Mouse (Mus musculus) midbrain, embryonic 11.5 days (tissue): Measurements from ENCODE around the gene Macrod1. TPM values are rescaled to one million over a fixed set of nuclear protein-coding genes. Genes with fewer than 3 reads are reported as not detected.
"Not testable (repeated sequence)": the region's sequence is repeated elsewhere in the genome, so short reads cannot be mapped to it uniquely, and the experiment has no call there.

ENCODE experiments used
- ATAC-seq: fragments of 200-750 bp; cut with Nextera tagmentation; 2 replicates; pipeline ENCODE4 v1.8.0; 2017; ENCODE audit warnings: moderate TSS enrichment, moderate library complexity; ENCODE audit not compliant: low FRiP score
- DNase-seq: peaks from one replicate; pipeline ENCODE4 v3.0.0; 2015; ENCODE audit warnings: low spot score; ENCODE audit errors: missing footprints
- H3K27ac ChIP-seq: fragments of 300-500 bp; sonication (generic); 2 replicates; pipeline ENCODE4 v1.5.1; 2014; ENCODE audit warnings: low read depth, low read length
- H3K27me3 ChIP-seq: fragments of 300-500 bp; sonication (generic); 2 replicates; pipeline ENCODE4 v1.6.1; 2014; ENCODE audit warnings: mild to moderate bottlenecking, low read length, moderate library complexity, mixed read lengths; ENCODE audit not compliant: control insufficient read depth, insufficient read depth
- H3K36me3 ChIP-seq: fragments of 300-500 bp; sonication (generic); 2 replicates; pipeline ENCODE4 v1.6.1; 2014; ENCODE audit warnings: mild to moderate bottlenecking, low read length, moderate library complexity, mixed read lengths; ENCODE audit not compliant: control insufficient read depth, insufficient read depth
- H3K4me1 ChIP-seq: fragments of 300-500 bp; sonication (generic); 2 replicates; pipeline ENCODE4 v1.6.1; 2014; ENCODE audit warnings: low read length; ENCODE audit not compliant: control insufficient read depth, insufficient read depth
- H3K4me2 ChIP-seq: fragments of 300-500 bp; sonication (generic); 2 replicates; pipeline ENCODE4 v1.6.1; 2014; ENCODE audit warnings: mild to moderate bottlenecking, moderate library complexity
- H3K4me3 ChIP-seq: fragments of 300-500 bp; sonication (generic); 2 replicates; pipeline ENCODE4 v1.5.1; 2014; ENCODE audit warnings: low read depth, low read length
- H3K9ac ChIP-seq: fragments of 300-500 bp; sonication (generic); 2 replicates; pipeline ENCODE4 v1.6.1; 2014; ENCODE audit warnings: low read length
- H3K9me3 ChIP-seq: fragments of 300-500 bp; sonication (generic); 2 replicates; pipeline ENCODE4 v1.6.1; 2016; ENCODE audit warnings: low read length; ENCODE audit not compliant: control insufficient read depth
- WGBS: fragments of 180-500 bp; shearing (Covaris S2); extraction: QIAGEN DNeasy Blood & Tissue Kit; methylation state at CpG from one replicate; pipeline ENCODE4 v1.1.7; 2014; 5-methylcytosine and 5-hydroxymethylcytosine counted together
- polyA plus RNA-seq: library from polyadenylated mRNA; unstranded; fragments of >200 nt; fragmentation: Nextera tagmentation; extraction: Ambion mirVana; gene quantifications from 2 replicates; pipeline ENCODE4 v1.2.1, GENCODE M21; 2014

Macrod1 gene
- polyA plus RNA-seq, 1 experiment from 2014 or later, result 3.0 TPM

DNA sequence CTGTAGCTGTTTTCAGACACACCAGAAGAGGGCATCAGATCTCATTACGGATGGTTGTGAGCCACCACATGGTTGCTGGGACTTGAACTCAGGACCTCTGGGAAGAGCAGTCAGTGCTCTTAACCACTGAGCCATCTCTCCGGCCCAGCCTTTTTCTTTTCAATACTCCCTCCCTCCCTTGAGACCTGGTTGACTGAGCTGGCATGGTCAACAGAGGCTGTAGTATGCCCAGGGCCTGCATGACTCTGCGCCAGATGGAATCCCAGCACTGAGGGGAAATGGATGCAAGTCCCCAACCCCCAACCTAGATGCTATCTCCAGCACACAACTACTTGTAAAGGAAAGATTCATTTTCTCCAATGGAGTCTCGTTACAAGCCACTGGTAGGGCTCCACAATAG, 3.2 kb upstream of the Macrod1 start:
- not testable (repeated sequence) for DNase-seq, H3K9ac ChIP-seq, H3K4me3 ChIP-seq, H3K9me3 ChIP-seq, H3K4me2 ChIP-seq, H3K27me3 ChIP-seq, H3K36me3 ChIP-seq, ATAC-seq, H3K27ac ChIP-seq
- 88% methylated on average over 4 of the region's 4 CpGs for WGBS
- H3K4me1 ChIP-seq, result peaks cover 14% of the 10 kb centered on the region

DNA sequence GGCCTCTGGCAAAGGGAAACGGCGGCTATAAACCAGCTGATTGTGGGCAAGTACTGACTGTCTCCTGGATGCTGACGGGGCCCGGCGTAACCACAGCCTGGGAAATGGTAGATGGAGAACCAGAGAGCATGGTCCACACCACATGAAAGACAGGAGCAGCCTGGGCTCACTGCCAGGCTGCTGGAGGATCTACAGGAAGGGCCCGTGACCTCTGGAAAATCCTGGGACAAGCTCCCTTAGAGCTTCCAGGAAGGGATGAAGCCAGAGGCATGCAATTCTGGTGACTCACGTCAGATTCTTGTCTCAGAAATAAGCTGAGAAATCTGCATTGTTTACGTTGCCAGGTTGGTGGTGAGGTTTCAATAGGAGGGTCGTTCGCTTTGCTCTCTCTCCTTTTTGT, 1.8 kb upstream of the Macrod1 start:
- ATAC-seq, result no peak
- Histone ChIP-seq H3K4me2 (no peak overlapping the region), H3K9ac (no peak overlapping the region), H3K4me1 (peaks cover 15% of the 10 kb centered on the region), H3K36me3 (no peaks in the 10 kb centered on the region), H3K27ac (no peak overlapping the region), H3K9me3 (no peaks in the 10 kb centered on the region), H3K4me3 (no peak overlapping the region), H3K27me3 (peaks cover 6% of the 10 kb centered on the region; the same call in 1 of the 2 replicates)
- 77% methylated on average over 10 of the region's 10 CpGs for WGBS
- no peak for DNase-seq

DNA sequence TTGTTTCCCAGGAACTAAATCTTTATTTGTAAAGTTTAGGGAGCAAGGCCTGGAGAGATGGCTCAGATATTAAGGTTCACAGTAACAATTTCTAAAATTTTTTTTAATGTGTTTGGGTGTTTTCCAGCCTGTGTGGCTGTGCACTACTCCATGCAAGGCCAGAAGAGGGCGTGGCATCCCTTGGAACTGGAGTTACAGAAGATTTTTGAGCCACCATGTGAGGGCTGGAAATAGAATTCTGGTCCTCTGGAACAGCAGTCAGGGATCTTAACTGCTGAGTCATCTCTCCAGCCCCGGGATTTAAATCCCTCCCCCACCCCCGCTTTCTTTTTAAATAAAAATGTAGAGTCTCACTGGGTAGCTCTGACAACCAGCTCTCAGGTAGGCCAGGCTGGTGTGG, 1.4 kb upstream of the Macrod1 start:
- Histone ChIP-seq H3K9ac (no peak overlapping the region), H3K4me2 (no peak overlapping the region), H3K27me3 (peaks cover 6% of the 10 kb centered on the region), H3K4me1 (peaks cover 15% of the 10 kb centered on the region), H3K27ac (no peak overlapping the region), H3K4me3 (no peak overlapping the region), H3K9me3 (no peaks in the 10 kb centered on the region), H3K36me3 (no peaks in the 10 kb centered on the region)
- 32% methylated on average over 3 of the region's 3 CpGs for WGBS
- ATAC-seq (no peak), DNase-seq (no peak)

DNA sequence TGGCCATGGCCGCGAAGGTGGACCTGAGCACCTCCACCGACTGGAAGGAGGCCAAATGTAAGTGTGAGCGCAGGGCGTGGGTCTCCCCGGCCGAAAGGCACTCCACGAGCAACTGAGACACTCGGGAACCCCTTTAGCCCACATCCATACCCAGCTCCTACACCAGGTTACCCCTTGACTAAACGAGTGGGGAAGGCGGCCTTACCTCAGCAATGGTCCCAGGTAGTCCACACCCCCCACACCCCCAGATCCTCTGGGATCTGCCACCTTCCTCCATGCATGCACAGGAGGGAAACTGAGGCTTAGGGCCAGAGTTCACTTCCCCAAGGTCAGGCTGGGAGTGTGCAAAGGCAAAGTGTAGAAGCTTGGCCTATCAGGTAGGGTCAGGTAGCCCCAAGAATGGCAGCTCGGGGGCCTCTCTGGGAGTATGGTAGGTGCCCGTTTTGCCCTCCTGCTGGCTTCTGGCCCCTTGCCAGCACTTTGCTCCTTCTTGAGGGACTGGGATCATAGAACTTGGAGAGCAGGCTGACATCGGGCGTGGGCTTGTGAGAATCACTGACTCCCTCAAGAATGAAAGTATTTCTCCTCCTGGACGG, 614 bp downstream of the Macrod1 start:
- Histone ChIP-seq H3K9me3 (no peaks in the 10 kb centered on the region), H3K4me1 (peaks cover 15% of the 10 kb centered on the region), H3K27ac (no peak overlapping the region), H3K36me3 (no peaks in the 10 kb centered on the region), H3K4me2 (peak overlapping the region; percentile 100), H3K27me3 (peaks cover 6% of the 10 kb centered on the region), H3K4me3 (peak overlapping the region; percentile 59), H3K9ac (peak overlapping the region; percentile 67)
- DNase-seq, result peak; percentile 86
- WGBS, result 4% methylated on average over 16 of the region's 16 CpGs
- ATAC-seq, result peak; percentile 35

DNA sequence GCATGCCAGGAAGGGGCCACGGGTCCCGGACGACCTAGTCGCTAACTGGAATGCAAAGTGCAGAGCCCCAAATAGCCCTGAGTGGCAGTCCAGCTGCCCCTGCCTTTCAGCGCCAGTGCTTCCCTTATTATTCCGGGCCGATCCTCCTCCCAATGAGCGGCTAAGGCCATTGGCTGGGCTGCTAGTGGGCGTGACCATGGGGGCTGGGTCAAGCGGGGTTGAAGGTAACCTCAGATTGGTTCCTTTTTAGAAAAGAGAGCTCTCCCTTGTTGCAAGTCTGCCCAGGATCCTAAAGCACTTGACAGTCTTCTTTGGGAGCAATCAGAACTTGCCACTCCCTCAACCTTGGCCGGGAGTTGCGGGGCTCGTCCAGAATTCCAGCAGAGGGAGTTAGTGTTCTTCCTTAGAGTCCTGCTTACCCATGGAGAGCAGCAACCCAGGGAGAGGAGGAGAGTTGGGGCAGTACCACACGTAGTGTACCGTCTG, 1.2 kb downstream of the Macrod1 start:
- no peak overlapping the region for H3K27ac ChIP-seq
- peak; percentile 88 for ATAC-seq
- WGBS, result under 1% methylated on average over 15 of the region's 15 CpGs

DNA sequence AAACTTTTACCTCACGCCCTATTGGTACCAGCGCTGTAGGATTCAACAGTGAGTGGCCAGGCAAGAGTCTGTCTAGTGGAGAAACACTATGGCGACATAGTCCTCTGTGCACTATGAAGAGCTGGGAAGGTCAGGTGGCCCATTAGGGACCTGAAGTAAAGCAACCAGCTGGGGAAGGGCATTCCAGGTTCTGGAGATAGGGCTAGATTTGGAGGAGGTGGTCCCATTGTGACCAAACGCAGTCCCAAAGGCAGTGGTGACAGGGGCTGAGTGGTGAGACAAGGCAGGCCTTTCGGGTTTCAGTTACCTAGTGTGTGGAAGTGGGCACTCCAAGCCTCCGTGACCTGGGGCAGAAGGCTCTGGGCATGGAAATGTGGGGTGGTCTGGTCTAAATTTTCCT, 1.9 kb downstream of the Macrod1 start:
- DNase-seq, result no peak
- ATAC-seq, result no peak
- Histone ChIP-seq H3K4me2 (peak overlapping the region; percentile 100), H3K36me3 (no peaks in the 10 kb centered on the region), H3K9me3 (no peaks in the 10 kb centered on the region), H3K9ac (peak overlapping the region; percentile 32; the same call in 1 of the 2 replicates), H3K27ac (no peak overlapping the region), H3K4me1 (peaks cover 15% of the 10 kb centered on the region), H3K4me3 (no peak overlapping the region), H3K27me3 (peaks cover 6% of the 10 kb centered on the region)
- 50% methylated on average over 6 of the region's 6 CpGs for WGBS

More for the DNA sequence above, 1.2 kb downstream of the Macrod1 start:
- Histone ChIP-seq H3K36me3 (no peaks in the 10 kb centered on the region), H3K9ac (peak overlapping the region; percentile 32; the same call in 1 of the 2 replicates), H3K27me3 (peaks cover 6% of the 10 kb centered on the region), H3K4me3 (peak overlapping the region; percentile 59), H3K4me1 (peaks cover 15% of the 10 kb centered on the region), H3K9me3 (no peaks in the 10 kb centered on the region), H3K4me2 (peak overlapping the region; percentile 100)
- peak; percentile 98 for DNase-seq

DNA sequence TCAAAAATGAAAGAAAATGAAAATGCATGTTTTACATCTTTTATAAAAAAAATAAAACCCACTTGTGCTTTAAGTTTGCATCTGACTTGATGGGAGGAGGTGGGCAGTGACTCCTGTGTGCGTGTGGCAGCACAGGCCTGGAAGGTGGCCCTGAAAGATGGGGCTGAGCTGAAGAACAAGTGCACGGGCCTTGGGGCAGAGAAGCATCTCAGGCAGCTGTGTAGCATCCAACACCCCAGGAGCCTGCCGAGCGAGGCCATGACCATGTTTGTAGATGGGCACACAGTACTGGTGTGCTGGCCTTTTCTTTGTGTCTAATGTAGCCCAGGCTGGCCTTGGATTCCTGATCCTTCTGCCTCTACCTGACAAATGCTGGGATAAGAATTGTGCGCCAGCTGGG, 5.5 kb downstream of the Macrod1 start:
- ATAC-seq (no peak), DNase-seq (no peak)
- H3K4me3 ChIP-seq, result no peak overlapping the region
- no peak overlapping the region for H3K27ac ChIP-seq
- no peak overlapping the region for H3K4me2 ChIP-seq
- no peak overlapping the region for H3K9ac ChIP-seq
- H3K27me3 ChIP-seq, result peaks cover 14% of the 10 kb centered on the region; the same call in 1 of the 2 replicates
- peaks cover 25% of the 10 kb centered on the region for H3K4me1 ChIP-seq
- WGBS, result 94% methylated on average over 5 of the region's 5 CpGs
- no peaks in the 10 kb centered on the region for H3K36me3 ChIP-seq
- no peaks in the 10 kb centered on the region for H3K9me3 ChIP-seq

DNA sequence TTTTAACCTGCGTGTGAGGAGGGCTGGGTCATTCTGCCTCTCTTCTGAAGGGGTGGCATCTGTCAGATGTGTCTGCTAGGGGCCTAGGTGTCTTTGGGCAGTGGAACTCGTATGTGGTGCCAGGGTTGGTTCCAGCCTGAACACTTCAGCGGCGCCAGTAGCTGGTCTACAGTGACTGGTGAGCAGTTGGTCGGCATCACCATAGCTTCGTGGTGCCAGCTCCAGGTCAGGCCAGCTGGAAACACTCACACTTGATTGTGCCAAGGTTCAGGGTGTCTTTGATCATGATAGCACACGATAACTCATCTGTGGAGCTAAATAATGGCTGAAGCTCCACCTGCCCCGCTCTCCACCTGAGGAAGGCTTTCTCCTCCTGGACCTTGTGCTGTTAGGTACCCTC, 6.3 kb downstream of the Macrod1 start:
- no peaks in the 10 kb centered on the region for H3K36me3 ChIP-seq
- no peak overlapping the region for H3K4me3 ChIP-seq
- H3K9ac ChIP-seq, result no peak overlapping the region
- no peak overlapping the region for H3K4me2 ChIP-seq
- peaks cover 26% of the 10 kb centered on the region for H3K4me1 ChIP-seq
- ATAC-seq, result no peak
- H3K27ac ChIP-seq, result no peak overlapping the region
- no peak for DNase-seq
- 94% methylated on average over 8 of the region's 8 CpGs for WGBS
- H3K9me3 ChIP-seq, result no peaks in the 10 kb centered on the region
- H3K27me3 ChIP-seq, result peaks cover 16% of the 10 kb centered on the region; the same call in 1 of the 2 replicates

DNA sequence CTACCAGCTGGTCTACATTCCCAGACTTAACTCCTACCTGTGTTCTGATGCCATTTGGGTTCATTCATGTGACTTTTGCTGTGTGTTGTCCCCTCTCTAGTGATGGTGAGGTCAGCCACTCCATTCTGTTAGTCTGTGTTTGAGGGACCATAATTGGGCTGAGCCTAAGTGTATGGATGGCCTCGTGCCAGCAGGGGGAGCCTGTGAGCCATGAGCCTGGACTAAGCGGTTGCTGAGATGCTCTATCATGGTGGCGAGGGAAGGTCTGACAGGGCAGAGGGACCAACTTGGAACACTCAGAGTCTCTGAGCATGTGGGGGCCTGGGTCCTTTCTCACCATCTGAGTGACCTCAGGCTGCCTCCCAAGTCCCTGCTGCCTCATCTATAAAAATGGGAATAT, 8.0 kb downstream of the Macrod1 start:
- H3K27ac ChIP-seq, result no peak overlapping the region
- H3K4me1 ChIP-seq, result peaks cover 37% of the 10 kb centered on the region
- H3K9me3 ChIP-seq, result no peaks in the 10 kb centered on the region
- no peak overlapping the region for H3K4me2 ChIP-seq
- DNase-seq (peak; percentile 99), ATAC-seq (peak; percentile 69)
- no peaks in the 10 kb centered on the region for H3K36me3 ChIP-seq
- WGBS, result 2% methylated on average over 3 of the region's 3 CpGs
- H3K4me3 ChIP-seq, result no peak overlapping the region
- peaks cover 17% of the 10 kb centered on the region; the same call in 1 of the 2 replicates for H3K27me3 ChIP-seq
- no peak overlapping the region for H3K9ac ChIP-seq
